Mouse (Mus musculus) lung, adult 2 months (tissue): Measurements from ENCODE around the gene Gmpr.

Experiments
- CTCF ChIP-seq: fragments of 200-500 bp; IDR thresholded peaks from 2 replicates; pipeline ENCODE4 v1.5.1; 2011; ENCODE audit warnings: mild to moderate bottlenecking, low read length, control low read depth; ENCODE audit not compliant: insufficient read depth
- POLR2A ChIP-seq: fragments of 200-500 bp; IDR thresholded peaks from 2 replicates; pipeline ENCODE4 v1.6.1; 2011; ENCODE audit warnings: low read depth, mild to moderate bottlenecking, control low read depth, low read length, borderline replicate concordance; ENCODE audit errors: extremely low read depth

DNA sequence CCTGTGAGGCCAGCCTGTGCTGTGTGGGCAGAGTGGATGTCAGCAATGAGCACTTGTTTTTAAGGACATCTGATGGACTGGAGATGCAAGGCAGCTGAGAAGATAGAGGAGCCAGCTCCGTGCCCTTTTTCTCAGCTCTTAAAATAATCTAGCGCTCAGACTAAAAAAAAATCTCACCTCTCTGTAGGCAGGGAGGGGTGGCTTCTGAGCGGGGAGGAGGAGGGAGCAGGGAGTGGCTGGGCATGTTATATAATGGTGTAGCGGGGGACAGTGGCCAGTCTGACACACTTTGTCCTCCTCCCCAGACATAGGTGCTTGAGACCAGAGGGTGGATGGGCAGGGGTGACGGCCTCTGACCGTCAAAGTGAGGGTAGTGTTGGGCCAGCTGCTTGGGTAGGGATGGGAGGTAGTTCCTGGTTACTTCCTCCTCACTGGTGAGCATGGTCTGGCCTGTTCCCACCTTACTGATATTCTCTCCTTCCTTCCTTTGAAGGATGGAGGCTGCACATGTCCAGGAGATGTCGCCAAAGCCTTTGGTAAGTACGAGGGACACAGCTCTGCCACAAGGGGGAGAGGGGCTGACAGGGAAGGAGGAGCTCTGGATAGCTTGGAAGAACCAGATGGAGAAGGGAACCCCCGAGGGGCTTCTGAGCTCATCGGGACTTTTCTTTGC lies 31.4 kb downstream of the Gmpr start:
- TF ChIP-seq CTCF (peak; percentile 78), POLR2A (no peak)
